Mouse (Mus musculus): Measurements from ENCODE around the gene Uso1. TPM values are rescaled to one million over a fixed set of nuclear protein-coding genes. Genes with fewer than 3 reads are reported as not detected.
A peak's percentile ranks its signal among the peaks of the same experiment; 100 is the strongest.

The Uso1 gene
- total and polyA plus RNA-seq, 3 experiments, result 21.9 to 50.5 (median 39.7) TPM

GRCm38 (mm10) chr5:92117823-92118403 lies 19.8 kb upstream of the Uso1 start:
- ATAC-seq (ENCODE audit: extremely low read depth, insufficient number of reproducible peaks, low FRiP score, poor library complexity, severe bottlenecking) (peak; percentile 63; the same call in 1 of the 2 replicates), DNase-seq (ENCODE audit: low spot score) (peak; percentile 34)
- Histone ChIP-seq H3K9me3 (replicated peaks) (peaks cover 3% of the 10 kb centered on the region; the same call in 1 of the 2 replicates), H3K36me3 (replicated peaks) (peaks cover 2% of the 10 kb centered on the region), H3K27me3 (ENCODE audit: insufficient read depth, low read length) (peaks cover 11% of the 10 kb centered on the region), H3K4me1 (ENCODE audit: insufficient read depth, low read depth, low read length) (peaks cover 8% of the 10 kb centered on the region), H3K4me3 (ENCODE audit: low read depth, low read length) (no peak overlapping the region)
- TF ChIP-seq POLR2AphosphoS5 (IDR thresholded peaks at IDR 0.05; ENCODE audit: insufficient replicate concordance, low read depth, low read length) (no peak), CTCF (IDR thresholded peaks at IDR 0.05; ENCODE audit: low read depth, low read length) (peak; percentile 40; the same call in 1 of the 2 replicates)

GRCm38 (mm10) chr5:92121636-92122035 lies 16.1 kb upstream of the Uso1 start:
- Histone ChIP-seq H3K4me3 (ENCODE audit: low read depth, low read length) (no peak overlapping the region), H3K36me3 (replicated peaks) (peaks cover 8% of the 10 kb centered on the region), H3K4me1 (ENCODE audit: insufficient read depth, low read depth, low read length) (peaks cover 6% of the 10 kb centered on the region), H3K9me3 (replicated peaks) (peaks cover 4% of the 10 kb centered on the region; the same call in 1 of the 2 replicates), H3K27me3 (ENCODE audit: insufficient read depth, low read length) (no peaks in the 10 kb centered on the region)
- TF ChIP-seq POLR2AphosphoS5 (IDR thresholded peaks at IDR 0.05; ENCODE audit: insufficient replicate concordance, low read depth, low read length) (no peak), GATA2 (IDR thresholded peaks at IDR 0.05; ENCODE audit: borderline replicate concordance, low read depth, low read length) (no peak), CTCF (IDR thresholded peaks at IDR 0.05; ENCODE audit: low read depth, low read length) (no peak), GATA1 (IDR thresholded peaks at IDR 0.05; ENCODE audit: borderline replicate concordance, low read length) (no peak), TAL1 (conservative IDR thresholded peaks at IDR 0.05; ENCODE audit: low read depth, low read length) (no peak)
- no peak for DNase-seq (ENCODE audit: low spot score)
- no peak for ATAC-seq (ENCODE audit: extremely low read depth, insufficient number of reproducible peaks, low FRiP score, poor library complexity, severe bottlenecking)

GRCm38 (mm10) chr5:92125446-92125845 lies 12.3 kb upstream of the Uso1 start:
- Histone ChIP-seq H3K4me3 (ENCODE audit: low read depth, low read length) (no peak overlapping the region), H3K36me3 (replicated peaks) (peaks cover 11% of the 10 kb centered on the region), H3K4me1 (ENCODE audit: insufficient read depth, low read depth, low read length) (peaks cover 39% of the 10 kb centered on the region), H3K27me3 (ENCODE audit: insufficient read depth, low read length) (no peaks in the 10 kb centered on the region), H3K9me3 (replicated peaks) (peaks cover 6% of the 10 kb centered on the region; the same call in 1 of the 2 replicates)
- ATAC-seq (ENCODE audit: extremely low read depth, insufficient number of reproducible peaks, low FRiP score, poor library complexity, severe bottlenecking) (no peak), DNase-seq (ENCODE audit: low spot score) (no peak)
- no peak for TF ChIP-seq GATA2 (IDR thresholded peaks at IDR 0.05; ENCODE audit: borderline replicate concordance, low read depth, low read length)
- TF ChIP-seq CTCF (IDR thresholded peaks at IDR 0.05; ENCODE audit: low read depth, low read length), result no peak
- no peak for TF ChIP-seq POLR2AphosphoS5 (IDR thresholded peaks at IDR 0.05; ENCODE audit: insufficient replicate concordance, low read depth, low read length)
- TF ChIP-seq TAL1 (conservative IDR thresholded peaks at IDR 0.05; ENCODE audit: low read depth, low read length), result no peak
- TF ChIP-seq GATA1 (IDR thresholded peaks at IDR 0.05; ENCODE audit: borderline replicate concordance, low read length), result no peak

GRCm38 (mm10) chr5:92127141-92127625 lies 10.6 kb upstream of the Uso1 start:
- ATAC-seq (ENCODE audit: extremely low read depth, insufficient number of reproducible peaks, low FRiP score, poor library complexity, severe bottlenecking) (peak; percentile 54), DNase-seq (ENCODE audit: low spot score) (peak; percentile 51)
- Histone ChIP-seq H3K36me3 (replicated peaks) (peaks cover 23% of the 10 kb centered on the region), H3K4me1 (ENCODE audit: insufficient read depth, low read depth, low read length) (peaks cover 39% of the 10 kb centered on the region), H3K4me3 (ENCODE audit: low read depth, low read length) (peak overlapping the region; percentile 69), H3K27me3 (ENCODE audit: insufficient read depth, low read length) (no peaks in the 10 kb centered on the region), H3K9me3 (replicated peaks) (peaks cover 9% of the 10 kb centered on the region; the same call in 1 of the 2 replicates)
- TF ChIP-seq CTCF (IDR thresholded peaks at IDR 0.05; ENCODE audit: low read depth, low read length) (no peak), TAL1 (conservative IDR thresholded peaks at IDR 0.05; ENCODE audit: low read depth, low read length) (no peak), GATA2 (IDR thresholded peaks at IDR 0.05; ENCODE audit: borderline replicate concordance, low read depth, low read length) (no peak), POLR2AphosphoS5 (IDR thresholded peaks at IDR 0.05; ENCODE audit: insufficient replicate concordance, low read depth, low read length) (no peak; the same call in 1 of the 2 replicates), GATA1 (IDR thresholded peaks at IDR 0.05; ENCODE audit: borderline replicate concordance, low read length) (no peak)

- ATAC-seq (ENCODE audit: extremely low read depth, insufficient number of reproducible peaks, low FRiP score, poor library complexity, severe bottlenecking) (no peak), DNase-seq (ENCODE audit: low spot score) (no peak)
- Histone ChIP-seq H3K9me3 (replicated peaks) (peaks cover 8% of the 10 kb centered on the region; the same call in 1 of the 2 replicates), H3K4me3 (ENCODE audit: low read depth, low read length) (peak overlapping the region; percentile 69), H3K36me3 (replicated peaks) (peaks cover 23% of the 10 kb centered on the region), H3K27me3 (ENCODE audit: insufficient read depth, low read length) (no peaks in the 10 kb centered on the region), H3K4me1 (ENCODE audit: insufficient read depth, low read depth, low read length) (peaks cover 39% of the 10 kb centered on the region)
- TF ChIP-seq CTCF (IDR thresholded peaks at IDR 0.05; ENCODE audit: low read depth, low read length), result no peak
- no peak for TF ChIP-seq TAL1 (conservative IDR thresholded peaks at IDR 0.05; ENCODE audit: low read depth, low read length)
- TF ChIP-seq POLR2AphosphoS5 (IDR thresholded peaks at IDR 0.05; ENCODE audit: insufficient replicate concordance, low read depth, low read length), result no peak
- no peak for TF ChIP-seq GATA2 (IDR thresholded peaks at IDR 0.05; ENCODE audit: borderline replicate concordance, low read depth, low read length)
- no peak for TF ChIP-seq GATA1 (IDR thresholded peaks at IDR 0.05; ENCODE audit: borderline replicate concordance, low read length)
Observed at GRCm38 (mm10) chr5:92127751-92128150, 10.0 kb upstream of the Uso1 start.

GRCm38 (mm10) chr5:92128570-92128969 lies 9.2 kb upstream of the Uso1 start:
- Histone ChIP-seq H3K9me3 (replicated peaks) (peaks cover 5% of the 10 kb centered on the region; the same call in 1 of the 2 replicates), H3K36me3 (replicated peaks) (peaks cover 26% of the 10 kb centered on the region), H3K27me3 (ENCODE audit: insufficient read depth, low read length) (no peaks in the 10 kb centered on the region), H3K4me3 (ENCODE audit: low read depth, low read length) (peak overlapping the region; percentile 67), H3K4me1 (ENCODE audit: insufficient read depth, low read depth, low read length) (peaks cover 48% of the 10 kb centered on the region)
- DNase-seq (ENCODE audit: low spot score) (peak; percentile 79), ATAC-seq (ENCODE audit: extremely low read depth, insufficient number of reproducible peaks, low FRiP score, poor library complexity, severe bottlenecking) (peak; percentile 96)
- no peak for TF ChIP-seq CTCF (IDR thresholded peaks at IDR 0.05; ENCODE audit: low read depth, low read length)
- no peak for TF ChIP-seq GATA1 (IDR thresholded peaks at IDR 0.05; ENCODE audit: borderline replicate concordance, low read length)
- no peak for TF ChIP-seq TAL1 (conservative IDR thresholded peaks at IDR 0.05; ENCODE audit: low read depth, low read length)
- no peak for TF ChIP-seq POLR2AphosphoS5 (IDR thresholded peaks at IDR 0.05; ENCODE audit: insufficient replicate concordance, low read depth, low read length)
- no peak for TF ChIP-seq GATA2 (IDR thresholded peaks at IDR 0.05; ENCODE audit: borderline replicate concordance, low read depth, low read length)
